Mouse (Mus musculus): Measurements from ENCODE around the gene Bloc1s6.
A peak's percentile ranks its signal among the peaks of the same experiment; 100 is the strongest.

The Bloc1s6 gene

DNA sequence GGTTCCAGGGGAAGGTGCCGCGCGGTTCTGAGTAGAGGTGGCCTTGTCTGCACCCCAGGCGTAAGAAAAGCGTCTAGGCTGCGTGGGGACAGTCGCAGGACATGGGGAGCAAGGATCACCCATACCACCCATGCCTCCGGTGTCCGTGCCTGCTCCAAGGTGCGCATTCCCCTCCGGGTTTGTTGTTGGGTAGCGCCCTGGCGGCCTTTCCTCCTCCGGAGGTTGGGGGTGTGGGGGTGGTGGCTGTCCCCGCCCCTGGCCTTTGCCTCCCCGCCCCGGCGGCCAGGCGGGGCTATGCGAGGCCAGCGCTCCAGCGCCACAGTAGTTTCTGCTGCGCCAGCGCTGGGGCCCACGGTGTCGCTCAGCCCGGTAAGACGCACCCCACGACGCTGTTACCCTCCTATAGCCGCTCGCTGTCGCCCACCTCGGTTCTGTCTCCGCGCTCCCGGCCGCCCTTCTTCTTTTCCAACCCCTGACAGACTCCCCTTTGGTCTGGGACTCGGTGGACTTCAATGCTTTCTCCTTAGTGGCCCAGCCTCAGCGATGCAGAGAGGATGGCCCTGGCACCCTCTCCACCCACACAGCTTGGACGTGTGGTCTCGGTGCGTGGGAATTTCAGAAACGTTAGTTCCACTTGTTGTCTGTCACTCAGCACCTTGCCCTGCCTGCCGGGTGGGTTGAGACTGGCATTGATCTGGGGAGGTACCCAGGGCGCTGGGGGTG is 26.9 kb downstream of the Bloc1s6 start, which contains the start of gene Sqor:
Gene Sqor, plus strand, starts transcription at position 167 of the 723 bp plus-strand sequence.
- DNase-seq = peak; percentile 84 to 91

DNA sequence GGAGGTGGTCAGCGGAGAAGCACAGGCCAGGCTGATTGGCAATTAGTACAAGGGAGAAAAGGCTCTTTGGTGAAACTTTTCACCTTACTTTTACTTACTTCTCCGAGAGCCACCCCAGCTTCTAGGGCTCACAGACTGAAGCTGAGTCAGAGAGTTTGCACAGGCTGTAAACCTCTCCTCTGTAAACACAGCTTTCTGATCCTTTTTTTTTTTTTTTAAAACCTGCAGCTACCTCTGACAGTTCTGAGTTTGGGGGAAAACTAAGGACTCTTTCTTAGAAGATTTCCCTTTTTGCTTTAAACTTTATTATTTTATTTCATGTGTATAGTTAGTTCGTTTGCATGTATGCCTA is 27.5 kb downstream of the Bloc1s6 start:
- no peak for DNase-seq

DNA sequence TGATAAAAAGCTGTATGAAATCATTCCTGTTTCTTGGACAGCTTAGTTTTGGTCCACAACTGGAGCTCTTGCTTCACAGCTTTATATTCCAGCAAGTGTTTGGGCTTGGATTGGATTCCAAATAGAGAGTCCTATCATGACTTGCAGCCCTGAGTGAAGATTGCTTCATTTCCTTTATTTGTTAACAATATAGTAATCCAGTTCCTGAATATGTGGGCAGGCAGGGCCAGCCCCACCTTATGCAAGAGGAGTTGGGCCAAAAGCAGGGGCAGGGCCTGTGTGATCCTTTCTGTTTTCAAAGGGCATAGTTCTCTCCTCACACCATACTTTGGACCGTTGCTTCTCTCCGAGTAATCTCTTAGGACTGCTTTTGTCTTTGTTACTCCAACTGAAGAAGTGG is 32.7 kb downstream of the Bloc1s6 start:
- DNase-seq = peak; percentile 32 to 51

GRCm38 (mm10) chr2:122772899-122773298 is 34.6 kb downstream of the Bloc1s6 start:
- DNase-seq = no peak

GRCm38 (mm10) chr2:122775491-122775890 is 37.2 kb downstream of the Bloc1s6 start:
- no peak for DNase-seq

DNA sequence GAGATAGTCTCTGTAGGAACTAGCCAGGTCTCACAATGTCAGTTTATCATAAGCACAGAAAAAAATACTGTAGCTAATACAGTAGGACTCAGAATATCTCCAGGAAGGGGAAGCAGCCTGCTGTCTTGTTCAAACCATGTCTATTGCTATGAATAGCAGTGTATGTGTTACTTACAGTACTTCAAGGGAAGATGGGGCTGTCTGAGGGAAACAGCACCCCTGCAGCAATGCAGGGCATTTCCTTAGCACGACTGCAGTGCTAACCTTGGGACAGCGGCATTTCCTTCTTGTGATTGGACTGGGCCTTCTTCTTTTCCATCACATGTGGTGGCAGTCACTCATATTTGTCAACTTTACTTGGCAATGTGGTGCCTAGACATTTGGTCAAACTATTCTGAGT is 38.5 kb downstream of the Bloc1s6 start:
- DNase-seq = no peak

- no peak for DNase-seq
Measured at GRCm38 (mm10) chr2:122779967-122780366, 41.7 kb downstream of the Bloc1s6 start.

DNA sequence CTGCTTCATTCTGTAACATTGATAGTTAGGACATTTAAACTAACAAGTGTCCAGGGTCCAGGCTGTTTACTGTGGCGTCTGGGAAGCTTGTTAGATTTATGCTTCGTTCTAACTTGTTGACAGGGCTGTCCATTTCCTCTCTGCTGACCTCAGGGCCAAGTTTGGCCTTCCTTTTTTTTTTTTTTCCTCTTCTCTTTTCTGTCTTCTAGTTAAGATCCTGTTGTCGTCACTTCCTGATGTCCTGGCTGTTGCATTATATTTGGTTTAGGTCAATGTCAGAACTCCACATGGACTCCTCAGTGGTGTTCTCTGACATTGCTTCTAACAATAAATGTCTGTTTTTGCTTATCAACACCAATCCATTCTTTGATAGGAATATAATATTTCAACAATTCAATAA is 42.1 kb downstream of the Bloc1s6 start:
- DNase-seq = no peak

GRCm38 (mm10) chr2:122781590-122782356 is 43.5 kb downstream of the Bloc1s6 start:
- DNase-seq = peak in 1 of 2 experiments; percentile 34

DNA sequence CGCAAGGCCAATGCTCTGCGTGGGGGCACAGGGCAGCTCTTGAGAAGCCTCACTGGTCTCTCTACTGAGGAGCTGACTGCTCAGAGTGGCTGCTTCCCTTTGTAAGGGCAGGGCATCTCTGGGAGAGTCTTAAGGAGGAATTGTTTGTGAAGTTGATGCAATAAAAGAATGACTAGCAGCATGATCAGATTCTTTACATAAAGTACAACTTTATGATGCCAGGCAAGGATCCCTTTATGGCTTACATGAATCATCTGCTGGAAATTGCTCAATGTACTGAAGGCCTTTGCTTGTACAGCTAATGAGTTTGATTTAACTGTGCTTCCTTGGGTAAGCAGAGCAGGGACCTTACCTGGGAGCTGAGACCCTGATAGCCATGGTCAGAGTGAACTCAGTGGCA is 45.4 kb downstream of the Bloc1s6 start:
- no peak for DNase-seq

DNA sequence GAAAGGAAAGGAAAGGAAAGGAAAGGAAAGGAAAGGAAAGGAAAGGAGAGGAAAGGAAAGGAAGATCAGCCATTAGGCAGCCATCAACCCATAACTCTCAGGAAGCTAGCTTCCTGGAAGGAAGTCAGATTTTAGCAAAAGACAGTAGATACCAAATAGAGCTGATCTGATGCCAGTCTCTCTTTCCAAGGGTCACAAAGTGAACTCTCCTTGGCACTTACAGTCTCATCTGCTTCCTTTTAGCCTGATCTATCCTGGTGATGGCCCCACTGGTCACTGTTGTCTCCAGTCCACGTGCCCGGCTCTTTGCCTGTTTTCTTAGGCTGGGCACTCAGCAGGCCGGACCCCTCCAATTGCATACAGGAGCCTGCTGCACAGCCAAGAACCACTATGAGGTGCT is 46.4 kb downstream of the Bloc1s6 start:
- DNase-seq = peak in 1 of 2 experiments; percentile 11

- no peak for DNase-seq
Measured at GRCm38 (mm10) chr2:122786167-122786566, 47.9 kb downstream of the Bloc1s6 start.

- DNase-seq = peak; percentile 48 to 73
Measured at GRCm38 (mm10) chr2:122789311-122789710, 51.0 kb downstream of the Bloc1s6 start.

DNA sequence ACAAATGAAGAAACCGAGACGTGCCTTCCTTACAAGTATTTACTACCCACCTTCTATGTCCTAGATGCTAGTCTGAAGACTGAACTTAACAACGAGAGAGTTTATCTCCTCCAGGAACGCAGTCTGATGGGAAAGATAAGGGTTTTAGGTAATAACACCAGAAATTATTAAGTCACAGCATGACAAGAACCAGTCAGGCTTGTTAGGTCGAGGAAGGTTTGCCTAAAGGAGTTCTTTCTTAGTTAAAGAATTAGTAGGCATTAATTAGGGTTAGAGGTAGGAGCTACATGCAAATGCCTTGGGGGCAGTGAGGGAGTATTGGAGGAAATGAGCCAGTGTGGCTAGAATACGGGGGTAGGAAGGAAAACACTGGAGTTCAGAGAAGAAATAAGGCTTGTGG is 51.4 kb downstream of the Bloc1s6 start:
- no peak for DNase-seq
